Mouse (Mus musculus) lung, postnatal 36 days (tissue): Measurements from ENCODE around the gene Dclre1b.
"Not testable (repeated sequence)": the region's sequence is repeated elsewhere in the genome, so short reads cannot be mapped to it uniquely, and the experiment has no call there.

Experiments used
- DNase-seq: peaks from one replicate; pipeline ENCODE4 v3.0.0; 2022; ENCODE audit warnings: mixed read lengths

The Dclre1b gene

DNA sequence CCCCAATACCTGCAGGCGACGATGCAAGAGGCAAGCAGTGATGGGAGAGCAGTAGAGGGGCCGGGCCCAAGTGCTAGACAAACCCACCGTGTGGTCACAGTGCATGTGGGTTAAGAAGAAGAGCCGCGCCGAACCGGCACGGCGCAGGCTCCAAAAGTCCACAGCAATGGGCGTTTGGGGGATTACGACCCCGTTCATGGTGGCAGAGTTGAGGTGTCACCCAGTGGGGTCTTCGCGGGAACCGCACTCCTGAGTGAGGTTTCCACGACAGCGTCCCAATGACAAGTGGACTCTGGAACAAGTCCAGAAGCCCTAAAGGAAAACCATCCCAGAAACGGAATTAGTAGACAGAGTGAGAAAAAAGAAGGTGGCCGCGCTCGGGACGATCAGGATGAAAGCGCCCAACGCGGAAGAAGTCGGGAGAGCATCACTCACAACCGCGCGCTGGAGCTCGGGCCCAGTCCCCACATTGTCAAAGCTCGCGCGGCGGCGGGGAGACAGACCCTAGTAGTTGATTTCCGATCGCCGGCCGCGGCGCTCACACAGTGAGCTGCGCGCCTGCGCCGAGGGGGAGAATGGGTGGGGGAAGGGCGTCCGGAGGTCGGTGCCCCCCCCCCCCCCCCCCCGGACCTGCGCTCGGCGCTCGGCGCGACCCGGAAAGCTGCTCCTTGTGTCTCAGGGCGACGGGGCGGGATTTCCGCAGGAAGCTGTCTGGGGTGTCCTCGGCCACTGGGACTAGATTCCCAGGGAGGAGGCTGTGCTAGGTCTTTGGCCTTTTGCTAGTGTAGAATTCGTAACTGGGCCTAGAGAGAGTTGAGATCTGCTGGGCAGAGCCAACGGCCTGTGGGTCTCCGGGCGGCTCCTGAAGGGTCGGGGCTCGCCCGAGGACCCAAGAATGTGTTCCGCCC is at the start of gene Dclre1b, which contains the start of the genes Ap4b1 and Gm43064:
TSS of gene Dclre1b (minus strand) at position 554 of the 908 bp plus-strand sequence.
TSS of gene Ap4b1 (plus strand) at position 630 of the 908 bp plus-strand sequence.
TSS of gene Gm43064 (plus strand) at position 683 of the 908 bp plus-strand sequence.
- DNase-seq, result peak; percentile 95

DNA sequence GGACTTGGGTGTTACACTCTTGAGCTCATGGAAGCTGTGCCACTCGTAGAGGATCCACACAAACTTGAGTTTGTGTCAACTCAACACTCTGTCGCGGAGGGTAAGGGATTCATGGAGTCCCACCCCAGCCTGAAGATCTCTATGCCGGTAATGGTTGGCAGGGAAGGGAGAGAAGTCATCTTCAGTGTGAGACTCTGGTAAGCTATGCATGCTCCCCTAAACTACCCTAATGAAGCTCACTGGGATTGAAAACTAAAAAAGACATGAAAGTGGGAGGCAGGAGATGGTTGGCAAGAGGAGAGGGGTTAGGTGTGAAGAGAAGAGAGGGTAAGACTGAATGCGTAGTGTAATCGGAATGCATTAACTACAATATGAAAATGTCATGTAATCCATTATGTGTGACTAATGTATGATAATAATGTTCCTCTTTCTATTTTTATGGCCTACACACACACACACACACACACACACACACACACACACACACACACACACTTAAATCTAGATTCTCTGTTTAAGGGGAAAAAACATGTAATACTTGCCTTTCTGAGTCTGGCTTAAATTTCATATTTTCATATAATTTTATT is 48.8 kb upstream of the Dclre1b start:
- no peak for DNase-seq

DNA sequence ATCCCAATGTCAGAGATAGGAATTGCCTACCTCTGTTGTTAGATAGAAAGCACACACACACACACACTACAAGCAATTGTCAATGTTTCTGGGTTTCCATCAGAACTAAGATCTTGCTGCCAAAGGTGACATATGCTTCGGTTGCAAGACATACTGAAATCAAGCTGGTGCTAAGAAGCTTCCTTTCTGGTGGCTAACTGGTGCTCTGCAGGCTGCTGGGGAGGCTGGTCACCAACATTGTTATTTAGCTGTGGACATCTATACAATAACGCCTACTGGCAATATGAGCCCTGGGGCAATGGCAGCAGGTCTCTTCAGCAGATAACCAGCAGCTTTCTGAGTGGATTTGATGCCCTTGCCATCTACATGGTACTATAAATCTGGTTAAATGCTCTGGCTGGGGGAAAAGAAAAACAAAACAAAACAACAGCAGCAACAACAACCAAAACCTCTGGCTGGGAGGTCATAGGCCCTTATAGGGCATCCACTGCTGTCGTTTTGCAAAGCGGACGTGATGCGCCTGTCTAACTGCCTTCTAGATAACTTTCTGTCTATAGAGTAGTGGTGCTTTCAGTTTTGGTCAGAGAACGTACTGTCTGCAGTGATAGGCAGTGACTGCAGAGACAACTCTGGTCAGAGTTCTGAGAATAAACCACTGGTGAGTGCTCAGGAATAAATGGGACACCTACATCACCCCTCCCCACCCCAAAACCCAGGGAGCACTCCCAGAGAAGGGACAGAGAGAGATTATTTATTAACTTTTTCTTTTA is 48.0 kb upstream of the Dclre1b start:
- DNase-seq, result no peak

DNA sequence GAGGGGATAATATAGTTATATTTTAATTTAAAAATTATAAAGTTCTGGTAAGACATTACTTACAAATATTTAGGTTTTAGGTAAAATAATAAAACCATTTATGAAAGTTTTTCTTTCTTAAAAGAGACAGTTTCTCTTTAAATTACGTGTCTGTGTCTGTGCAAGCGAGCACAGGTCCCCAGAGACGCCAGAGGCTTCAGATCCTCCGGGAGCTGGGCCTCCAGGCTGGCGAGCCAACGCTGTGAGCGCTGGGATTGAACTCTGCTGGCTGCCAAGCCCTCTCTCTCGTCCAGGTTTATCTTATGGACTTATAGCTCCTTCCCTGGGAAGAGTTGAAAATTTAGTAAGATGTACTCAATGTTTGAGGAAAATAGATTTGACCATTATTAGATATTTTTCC is 44.6 kb upstream of the Dclre1b start:
- no peak for DNase-seq

DNA sequence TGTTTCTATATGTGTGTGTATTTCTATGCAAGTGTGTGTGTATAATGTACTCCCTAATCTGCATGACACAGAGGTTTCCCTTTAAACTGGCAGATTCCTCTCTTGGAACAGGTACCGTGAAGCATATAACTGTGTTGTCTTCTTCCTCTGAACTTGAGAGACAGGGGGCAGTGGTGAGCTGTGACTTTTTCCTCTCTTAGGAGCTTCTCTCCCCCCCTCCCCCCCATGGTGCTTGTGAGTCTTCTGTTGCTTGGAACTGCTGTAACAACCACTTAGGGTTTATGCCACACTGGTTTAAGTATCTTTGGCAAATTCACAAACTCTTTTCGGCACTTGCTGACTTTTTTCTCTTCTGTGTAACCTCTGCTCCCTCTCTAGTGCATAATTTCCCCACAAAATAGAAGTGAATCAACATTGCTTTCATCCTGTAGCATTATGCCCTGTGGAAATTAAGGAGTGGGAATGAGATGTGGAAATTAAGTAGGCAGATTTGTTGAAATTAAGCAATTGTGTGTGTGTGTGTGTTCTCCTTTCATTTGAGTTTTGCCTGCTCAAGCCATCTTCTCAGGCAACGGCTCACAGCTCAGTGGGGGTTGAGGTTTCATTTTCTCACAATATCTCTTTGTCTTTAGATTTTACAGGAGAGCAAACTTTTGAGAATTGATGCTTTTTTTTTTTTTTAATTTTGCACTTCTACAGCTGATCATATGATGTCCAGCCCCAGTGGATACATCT is 43.5 kb upstream of the Dclre1b start:
- peak; percentile 89 for DNase-seq

DNA sequence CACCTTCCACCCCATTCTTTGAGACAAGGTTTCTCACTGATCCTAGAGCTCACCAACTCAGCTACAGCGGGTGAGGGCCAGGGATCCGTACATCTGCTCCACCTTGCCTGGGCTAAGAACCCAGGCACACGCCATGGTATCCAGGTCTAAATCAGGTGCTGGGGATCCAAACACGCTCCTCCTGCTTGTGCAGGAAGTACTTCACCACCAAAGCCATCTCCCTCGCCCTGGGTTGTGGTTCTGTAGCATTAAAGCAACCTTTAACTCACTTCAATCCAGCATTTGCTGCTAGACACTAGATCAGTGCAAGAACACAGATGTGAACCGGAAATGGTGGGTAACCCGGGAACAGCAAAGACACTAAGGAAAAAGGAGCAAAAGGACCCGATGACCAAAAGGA is 42.6 kb upstream of the Dclre1b start:
- no peak for DNase-seq

DNA sequence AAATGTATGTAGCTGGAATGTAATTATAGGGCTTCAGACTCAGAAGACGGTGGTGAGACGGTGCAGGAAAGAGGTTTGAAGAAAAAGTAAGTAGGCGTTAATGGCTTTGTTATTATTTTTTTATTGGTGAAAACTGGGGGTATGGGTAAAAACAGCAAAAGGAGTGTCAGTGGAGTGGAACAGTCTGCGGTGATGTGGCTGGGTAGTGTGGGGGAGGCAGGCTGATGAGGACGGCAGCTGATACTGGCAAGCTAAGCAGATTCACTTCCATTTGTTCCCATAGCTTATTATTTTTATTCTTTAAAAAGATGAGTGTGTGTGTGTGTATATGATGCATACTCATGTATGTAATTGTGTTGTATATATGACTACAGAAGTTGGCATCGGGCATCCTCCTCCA is 42.2 kb upstream of the Dclre1b start:
- no peak for DNase-seq

DNA sequence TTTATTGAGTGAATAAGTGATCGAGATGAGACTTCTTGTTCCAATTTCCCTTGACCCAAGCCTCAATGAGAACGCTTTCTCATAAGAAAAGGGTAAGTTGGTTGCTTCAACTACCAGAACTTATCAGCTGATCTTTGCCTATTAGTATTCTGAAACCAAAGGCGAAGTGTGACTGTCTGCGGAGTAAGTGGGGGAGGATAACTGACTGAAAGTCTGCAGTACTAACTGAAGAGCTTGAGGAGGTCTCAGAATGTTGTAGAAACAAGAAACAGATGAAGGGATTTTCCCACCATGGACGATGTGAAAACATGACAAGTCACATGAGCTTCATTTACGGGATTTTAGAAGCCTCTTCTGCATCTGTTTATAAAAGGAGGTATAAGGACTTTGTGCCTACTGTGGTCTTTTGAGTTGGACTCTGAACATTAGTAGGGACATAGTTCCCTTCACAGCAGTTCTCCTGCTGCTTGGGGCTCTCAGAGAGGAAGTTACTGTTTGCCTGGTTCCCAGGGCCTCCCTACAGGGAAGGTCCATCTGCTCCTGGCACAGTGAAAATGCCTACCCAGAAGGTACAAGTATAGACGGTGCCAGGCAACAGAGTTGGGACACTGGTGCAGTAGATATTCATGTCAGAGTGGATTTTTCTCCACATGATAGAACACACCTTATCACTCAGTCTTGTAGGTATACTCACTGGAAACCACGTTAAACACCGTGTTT is 41.6 kb upstream of the Dclre1b start:
- no peak for DNase-seq

DNA sequence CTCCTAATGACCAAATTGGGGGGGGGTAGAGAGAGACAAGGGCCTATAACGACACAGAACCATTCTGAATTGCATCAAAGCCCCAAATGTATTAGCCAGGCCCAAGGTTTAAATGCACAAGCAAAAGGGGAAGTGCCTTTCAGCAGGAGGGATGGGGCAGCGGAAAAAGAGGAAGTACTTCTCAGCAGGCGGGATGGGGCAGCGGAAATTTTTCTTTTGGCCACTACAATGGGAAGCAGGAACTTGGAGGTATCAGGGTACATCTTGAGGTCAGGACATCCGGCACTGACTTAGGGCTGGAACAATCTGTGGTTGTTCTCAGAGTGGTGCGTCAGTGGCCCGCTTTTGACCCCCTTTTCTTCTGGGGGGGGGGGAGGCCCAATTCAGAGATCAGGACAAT is 31.7 kb upstream of the Dclre1b start:
- not testable (repeated sequence) for DNase-seq

DNA sequence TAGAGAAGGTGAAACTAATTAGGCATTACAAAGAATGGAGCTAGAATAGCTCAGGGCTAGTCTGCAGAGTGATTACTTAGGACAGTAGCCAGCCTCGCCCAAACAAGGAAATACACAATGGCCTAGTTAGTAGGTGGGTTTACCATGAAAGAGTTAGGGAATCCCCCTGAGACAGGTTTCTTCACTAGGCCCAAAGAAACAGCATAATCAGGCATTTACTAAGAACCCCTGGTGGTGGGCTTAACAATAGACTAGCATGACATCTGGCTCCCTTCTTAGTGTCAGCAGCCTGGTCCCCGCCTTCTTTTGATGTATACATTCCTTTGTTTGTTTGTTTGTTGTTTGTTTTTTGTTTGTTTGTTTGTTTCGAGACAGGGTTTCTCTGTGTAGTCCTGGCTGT is 31.0 kb upstream of the Dclre1b start:
- not testable (repeated sequence) for DNase-seq

DNA sequence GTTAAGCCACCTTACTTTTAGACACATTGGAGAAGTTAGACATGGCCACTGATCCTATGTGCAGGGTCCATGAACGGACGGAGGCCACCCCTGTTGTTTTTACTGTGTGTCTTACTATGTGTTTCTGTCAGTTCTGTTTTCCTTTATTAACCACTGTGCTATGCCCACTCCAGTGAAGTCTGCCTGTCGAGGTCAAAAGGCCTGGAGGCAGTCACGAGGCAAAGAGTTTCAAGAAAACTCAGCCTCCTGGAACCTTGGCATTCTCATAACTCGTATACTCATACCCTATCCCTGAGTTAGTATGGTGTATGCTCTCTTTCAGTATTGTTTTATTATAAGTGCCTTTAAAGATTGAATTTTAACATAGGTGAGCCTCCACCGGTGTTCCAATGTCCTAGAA is 30.5 kb upstream of the Dclre1b start:
- DNase-seq, result no peak

DNA sequence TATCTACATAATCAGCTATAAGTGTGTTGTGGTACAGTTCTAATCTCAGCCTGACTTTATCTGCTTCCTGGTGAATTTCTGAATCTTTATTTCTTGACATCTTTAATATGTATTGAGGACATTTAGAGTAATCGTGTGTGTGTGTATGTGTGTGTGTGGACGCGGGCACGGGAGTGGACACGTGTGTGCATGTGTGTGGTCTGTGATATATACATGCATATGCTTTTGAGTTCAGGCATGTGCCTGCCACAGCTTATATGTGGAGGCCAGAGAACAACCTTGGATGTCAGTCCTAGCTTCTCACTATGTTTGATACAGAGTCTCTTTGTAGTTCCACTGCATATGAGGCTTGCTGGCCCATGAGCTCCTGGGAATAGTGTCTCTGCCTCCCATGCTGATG is 27.2 kb upstream of the Dclre1b start:
- no peak for DNase-seq

DNA sequence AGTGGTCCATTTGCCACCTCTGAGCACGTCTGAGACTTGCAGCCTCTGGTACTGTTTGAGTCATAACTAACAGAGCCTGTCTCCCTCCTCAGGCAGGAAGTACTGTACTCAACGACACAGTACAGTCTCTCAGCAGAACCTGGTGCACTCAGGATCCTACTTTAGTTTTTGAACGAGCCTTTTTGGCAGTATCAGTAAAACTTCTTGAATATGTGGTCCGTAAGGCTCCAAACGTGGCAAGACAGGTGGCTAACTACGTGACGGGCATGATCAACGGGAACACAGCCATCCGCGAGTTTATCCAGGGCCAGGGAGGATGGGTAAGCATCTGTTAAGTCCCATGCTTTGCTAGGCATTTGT is 26.7 kb upstream of the Dclre1b start:
- no peak for DNase-seq

DNA sequence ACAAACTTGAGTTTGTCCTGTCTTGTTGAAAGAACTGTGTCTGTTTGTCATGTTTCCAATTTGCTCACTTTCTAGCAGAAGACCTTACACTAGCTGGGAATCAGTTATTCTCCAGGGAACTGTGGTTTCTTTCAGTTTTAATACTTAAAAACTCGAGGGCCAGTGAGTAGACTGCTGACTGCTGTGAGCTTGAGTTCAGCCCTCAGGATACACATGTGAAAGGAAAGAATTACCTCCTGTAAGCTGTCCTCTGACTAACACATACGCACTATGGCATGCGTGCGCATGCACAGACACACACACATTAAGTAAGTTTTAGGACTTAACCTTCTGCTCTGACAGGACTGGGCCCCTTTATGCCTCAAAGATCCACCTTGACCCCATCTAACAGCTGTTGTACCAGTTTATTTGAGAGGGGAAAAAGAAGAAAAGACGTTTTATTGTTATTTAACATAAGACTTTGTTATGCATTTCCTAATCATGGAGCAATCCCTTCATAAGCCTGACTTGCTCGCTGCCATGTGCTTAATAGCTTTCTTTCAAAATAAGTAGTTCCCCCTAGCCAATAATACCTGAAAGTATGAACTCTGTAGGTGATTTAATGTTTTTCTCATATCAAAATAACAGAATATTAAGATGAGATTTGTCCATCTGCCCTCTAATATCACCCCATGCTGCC is 26.2 kb upstream of the Dclre1b start:
- DNase-seq, result no peak

DNA sequence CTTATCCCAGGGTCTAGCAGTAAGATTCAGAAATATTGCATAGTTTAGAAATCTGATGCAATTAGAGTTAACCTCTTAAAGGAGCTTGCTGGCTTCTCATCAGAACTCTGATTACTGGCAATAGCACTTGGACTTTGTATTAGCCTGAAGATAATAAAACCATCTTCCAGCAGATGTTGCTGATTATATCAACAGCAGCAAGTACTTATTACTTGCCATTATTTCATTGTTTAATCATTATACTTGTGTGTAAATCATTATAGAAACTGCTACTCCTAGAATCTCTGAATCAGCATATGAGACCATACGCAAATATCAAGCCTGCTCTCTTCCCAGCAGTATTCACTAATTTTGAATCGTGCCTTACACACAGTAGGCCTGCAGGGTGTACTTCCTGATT is 24.8 kb upstream of the Dclre1b start:
- DNase-seq, result no peak

DNA sequence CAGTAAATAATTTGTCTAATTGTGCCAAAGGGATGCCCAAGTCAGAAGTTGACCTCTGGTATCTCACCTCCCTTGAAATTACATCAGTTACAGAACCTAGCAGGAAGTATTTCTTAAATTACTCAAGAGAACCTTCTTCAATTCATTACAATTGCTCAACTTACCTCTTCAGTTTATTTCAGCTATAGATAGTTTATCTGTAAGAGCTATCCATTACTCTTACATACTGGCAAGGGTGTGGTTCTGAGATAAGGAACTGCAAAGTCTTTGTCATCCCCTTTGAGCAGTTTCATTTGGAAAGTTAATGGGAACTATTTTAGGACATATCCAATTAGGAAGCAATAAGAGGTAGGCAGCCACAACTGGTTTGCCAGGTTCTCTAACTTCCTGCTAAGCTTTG is 23.2 kb upstream of the Dclre1b start, which contains the start of gene Bcl2l15:
TSS of gene Bcl2l15 (plus strand) at position 176 of the 400 bp plus-strand sequence.
- no peak for DNase-seq

DNA sequence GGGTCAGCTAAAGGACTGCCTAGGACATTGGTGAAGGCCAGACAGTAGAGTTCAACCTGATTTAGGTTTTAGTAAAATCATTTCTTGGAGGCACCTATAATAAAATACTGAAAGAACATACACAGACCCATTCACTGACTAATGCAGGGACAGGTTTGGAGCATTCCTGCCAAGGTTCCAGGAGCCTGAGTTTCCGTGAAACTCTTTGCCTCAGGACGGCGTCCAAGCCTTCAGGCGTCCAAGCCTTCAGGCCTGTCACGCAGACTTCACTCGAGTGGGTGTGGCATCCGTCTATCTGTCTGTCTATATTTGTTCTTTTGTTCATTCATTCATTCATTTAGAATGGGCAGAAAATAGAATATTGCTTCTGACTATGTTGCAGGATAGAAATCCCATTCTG is 21.9 kb upstream of the Dclre1b start:
- DNase-seq, result no peak

DNA sequence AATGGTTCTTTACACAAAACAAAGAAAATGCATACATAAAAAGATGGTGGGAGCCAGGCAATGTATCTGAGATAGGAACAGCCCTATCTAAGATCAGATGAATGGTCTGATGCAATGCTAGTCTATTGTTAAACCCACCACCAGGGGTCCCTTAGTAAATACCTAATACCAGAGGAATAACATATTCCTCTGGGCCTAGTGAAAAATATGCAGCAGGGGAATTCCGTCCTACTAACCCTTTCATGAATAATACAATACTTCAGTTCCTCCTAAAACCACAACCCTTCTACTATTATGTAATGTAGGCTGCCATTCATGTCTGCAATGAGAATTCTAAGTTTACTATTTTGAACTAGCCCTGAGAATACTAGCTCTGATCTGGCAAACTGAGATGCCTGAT is 21.4 kb upstream of the Dclre1b start:
- DNase-seq, result not testable (repeated sequence)

DNA sequence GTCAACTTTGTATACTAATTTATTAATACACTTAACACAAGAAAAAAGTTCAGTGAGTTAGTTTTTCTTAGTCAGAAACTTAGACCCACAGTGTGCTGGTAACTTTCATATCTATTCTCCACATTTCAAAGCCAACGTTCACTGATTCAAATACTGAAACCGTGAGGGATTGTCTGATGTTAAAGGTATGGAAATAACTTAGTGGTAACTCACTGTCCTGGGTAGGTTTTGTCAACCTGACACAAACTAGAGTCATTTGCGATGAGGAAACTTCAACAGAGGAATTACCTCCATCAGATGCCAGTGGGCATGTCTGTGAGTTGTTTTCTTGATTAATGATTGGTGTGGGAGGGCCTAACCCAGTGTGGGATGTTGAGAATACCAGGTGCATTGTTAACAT is 19.8 kb upstream of the Dclre1b start:
- DNase-seq, result no peak

DNA sequence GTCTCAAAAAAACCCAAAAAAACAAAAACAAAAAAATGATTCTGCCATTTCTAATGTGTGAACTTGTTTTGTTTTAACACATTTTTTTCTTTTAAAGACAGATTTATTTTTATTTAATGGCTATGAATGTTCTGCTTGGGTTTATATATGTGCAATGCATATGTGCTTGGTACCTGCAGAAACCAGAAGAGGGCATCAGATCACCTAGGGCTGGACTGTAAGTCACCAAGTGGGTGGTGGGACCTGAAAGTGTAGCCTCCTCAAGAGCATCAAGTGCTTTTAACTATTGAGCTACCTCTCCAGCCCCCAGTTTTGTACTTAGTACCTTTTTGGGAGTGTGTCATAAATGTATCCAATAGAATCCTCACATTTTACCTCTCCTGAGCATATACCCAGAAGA is 18.3 kb upstream of the Dclre1b start:
- DNase-seq, result no peak

DNA sequence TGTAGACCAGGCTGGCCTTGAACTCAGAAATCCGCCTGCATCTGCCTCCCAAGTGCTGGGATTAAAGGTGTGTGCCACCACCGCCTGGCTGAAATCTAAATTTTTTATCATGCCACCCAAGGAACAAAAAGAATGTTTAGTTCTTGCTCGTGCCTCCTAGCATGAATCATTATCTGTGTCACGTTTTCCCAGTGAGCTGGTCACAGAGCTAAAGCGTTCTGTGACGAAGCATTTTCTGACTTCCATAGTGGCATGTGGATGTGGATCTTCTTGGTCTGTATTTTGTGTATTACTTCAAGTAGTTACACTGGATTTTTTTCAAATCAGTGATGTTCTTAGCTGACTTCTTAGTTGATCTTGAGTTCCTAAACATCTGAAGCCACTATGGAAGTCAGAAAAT is 1.7 kb upstream of the Dclre1b start:
- no peak for DNase-seq

DNA sequence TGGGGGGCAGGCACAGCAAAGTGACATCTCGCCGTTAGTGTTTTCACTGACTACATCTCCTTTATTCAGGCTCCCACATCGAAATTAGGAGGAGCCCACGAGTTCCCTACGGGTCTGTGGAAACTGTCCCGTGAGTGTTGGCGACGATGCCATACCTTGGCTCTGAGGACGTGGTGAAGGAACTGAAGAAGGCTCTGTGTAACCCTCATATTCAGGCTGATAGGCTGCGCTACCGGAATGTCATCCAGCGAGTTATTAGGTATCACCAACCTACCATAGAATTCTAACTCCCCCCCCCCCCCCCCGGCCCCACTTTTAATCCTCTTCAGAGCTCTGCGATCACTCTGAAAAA is 531 bp upstream of the Dclre1b start:
- no peak for DNase-seq
